Mouse (Mus musculus): ENCODE measurements around the gene Ear1. TPM values are rescaled to one million over a fixed set of nuclear protein-coding genes. Genes with fewer than 3 reads are reported as not detected.

Gene Ear1
- not detected in 2 replicates for polyA plus RNA-seq (2015; fragmentation: Nextera tagmentation; extraction: Ambion mirVana)

DNA sequence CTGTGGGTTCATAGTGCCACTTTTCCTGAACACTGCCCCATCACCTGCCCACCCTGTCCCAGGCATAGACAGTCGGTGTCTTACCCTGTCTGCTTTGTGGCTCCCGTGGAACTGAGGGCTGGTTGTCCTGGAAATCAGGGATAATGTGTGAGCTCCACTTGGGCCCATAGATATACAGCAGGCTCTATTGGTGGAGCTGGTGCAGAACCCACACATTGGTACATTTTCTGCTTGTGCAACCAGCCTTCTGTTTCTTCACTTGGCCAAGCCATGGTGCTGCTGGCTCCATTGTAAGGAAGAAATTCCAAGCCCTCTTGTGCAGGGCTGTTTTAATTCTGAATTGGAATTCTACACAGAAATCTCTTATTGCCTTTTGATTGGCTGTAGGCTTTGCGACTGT is at the start of gene Ear1:
Ear1 (minus strand) TSS at position 101 of the 400 bp plus-strand sequence.

GRCm38 (mm10) chr14:43924688-43925403 is 49.5 kb upstream of the Ear1 start, which contains the start of gene Gm8113:
Gm8113 (plus strand) TSS chr14:43925390.

DNA sequence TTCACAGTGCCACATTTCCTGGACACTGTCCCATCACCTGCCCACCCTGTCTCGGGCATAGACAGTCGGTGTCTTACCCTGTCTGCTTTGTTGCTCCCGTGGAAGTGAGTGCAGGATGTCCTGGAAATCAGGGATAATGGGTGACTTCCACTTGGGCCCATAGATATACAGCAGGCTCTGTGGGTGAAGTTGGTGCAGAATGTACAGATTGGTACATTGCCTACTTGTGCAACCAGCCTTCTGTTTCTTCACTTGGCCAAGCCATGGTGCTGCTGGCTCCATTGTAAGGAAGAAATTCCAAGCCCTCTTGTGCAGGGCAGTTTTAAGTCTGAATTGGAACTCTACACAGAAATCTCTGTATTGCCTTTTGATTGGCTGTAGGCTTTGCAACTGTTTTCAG is 48.1 kb upstream of the Ear1 start, which contains the start of gene Ear10:
Ear10 (minus strand) TSS at position 101 of the 400 bp plus-strand sequence.

GRCm38 (mm10) chr14:43784645-43785044 is 90.7 kb downstream of the Ear1 start, which contains the start of gene Gm8180:
Gm8180 (minus strand) TSS chr14:43784745.

Other genes starting within 250 kb of the Ear1 start
- gene Gm8165, start 198.3 kb downstream of the Ear1 start, polyA plus RNA-seq (2015; fragmentation: Nextera tagmentation; extraction: Ambion mirVana), result not detected in 2 replicates
- gene Gm7324, start 177.7 kb downstream of the Ear1 start, polyA plus RNA-seq (2015; fragmentation: Nextera tagmentation; extraction: Ambion mirVana), result 0.72 and 1.2 TPM in 2 replicates
- gene Gm16506, start 148.0 kb downstream of the Ear1 start, polyA plus RNA-seq (2015; fragmentation: Nextera tagmentation; extraction: Ambion mirVana), result not detected in 2 replicates
- not detected in 2 replicates for gene Gm6526, start 127.7 kb downstream of the Ear1 start, polyA plus RNA-seq (2015; fragmentation: Nextera tagmentation; extraction: Ambion mirVana)
- gene Gm8180, start 90.8 kb downstream of the Ear1 start, polyA plus RNA-seq (2015; fragmentation: Nextera tagmentation; extraction: Ambion mirVana), result not detected in 2 replicates
- not detected in 2 replicates for gene Ear10, start 48.0 kb upstream of the Ear1 start, polyA plus RNA-seq (2015; fragmentation: Nextera tagmentation; extraction: Ambion mirVana)
- 2.9 and 3.2 TPM in 2 replicates for gene Gm8113, start 49.9 kb upstream of the Ear1 start, polyA plus RNA-seq (2015; fragmentation: Nextera tagmentation; extraction: Ambion mirVana)
- gene Ang5, start 81.6 kb upstream of the Ear1 start, polyA plus RNA-seq (2015; fragmentation: Nextera tagmentation; extraction: Ambion mirVana), result not detected in 2 replicates
- not detected in 2 replicates for gene Ang6, start 126.8 kb upstream of the Ear1 start, polyA plus RNA-seq (2015; fragmentation: Nextera tagmentation; extraction: Ambion mirVana)
- not detected in 2 replicates for gene Ear2, start 227.1 kb upstream of the Ear1 start, polyA plus RNA-seq (2015; fragmentation: Nextera tagmentation; extraction: Ambion mirVana)
- gene Gm3327, start 248.3 kb upstream of the Ear1 start, polyA plus RNA-seq (2015; fragmentation: Nextera tagmentation; extraction: Ambion mirVana), result not detected in 2 replicates